Mouse (Mus musculus) myocyte (in vitro differentiated cells): ENCODE data around the gene Cdipt.

Experiments
- POLR2A ChIP-seq: IDR thresholded peaks from one replicate; pipeline ENCODE4 v1.6.1; 2011; ENCODE audit warnings: low read depth, mild to moderate bottlenecking, control low read depth, moderate library complexity; ENCODE audit not compliant: insufficient read length
- REST ChIP-seq: IDR thresholded peaks from one replicate; pipeline ENCODE4 v1.6.1; 2011; ENCODE audit warnings: mild to moderate bottlenecking, control low read depth, moderate library complexity; ENCODE audit not compliant: insufficient read depth, insufficient read length
- SRF ChIP-seq: IDR thresholded peaks from one replicate; pipeline ENCODE4 v1.6.1; 2011; ENCODE audit warnings: low read depth; ENCODE audit not compliant: control insufficient read depth, insufficient read length
- USF1 ChIP-seq: IDR thresholded peaks from one replicate; pipeline ENCODE4 v1.6.1; 2011; ENCODE audit warnings: low read depth, mild to moderate bottlenecking, control low read depth, moderate library complexity

GRCm38 (mm10) chr7:126949403-126949792 lies 26.3 kb upstream of the Cdipt start, which contains the start of gene Asphd1:
- TF ChIP-seq POLR2A (no peak), SRF (no peak), USF1 (no peak), REST (no peak)
